Mouse (Mus musculus) heart, postnatal 0 days (tissue): Measurements from ENCODE around the gene Gm10762. TPM values are rescaled to one million over a fixed set of nuclear protein-coding genes. Genes with fewer than 3 reads are reported as not detected.

ENCODE experiments used
- ATAC-seq: fragments of 200-750 bp; cut with Nextera tagmentation; 2 replicates; pipeline ENCODE4 v1.8.0; 2017; ENCODE audit warnings: low read depth, moderate number of reproducible peaks, moderate library complexity; ENCODE audit not compliant: insufficient read depth
- DNase-seq: peaks from one replicate; pipeline ENCODE4 v3.0.0-alpha.2; 2016; ENCODE audit warnings: low spot score
- H3K27ac ChIP-seq: fragments of 300-500 bp; sonication (generic); 2 replicates; pipeline ENCODE4 v1.5.1; 2014; ENCODE audit warnings: low read depth, mild to moderate bottlenecking
- H3K27me3 ChIP-seq: fragments of 300-500 bp; sonication (generic); 2 replicates; pipeline ENCODE4 v1.6.1; 2014; ENCODE audit warnings: low read length, mixed read lengths; ENCODE audit not compliant: control insufficient read depth, insufficient read depth
- H3K36me3 ChIP-seq: fragments of 300-500 bp; sonication (generic); replicated peaks from 2 replicates; pipeline ENCODE4 v1.6.1; 2014; ENCODE audit warnings: low read length, mixed read lengths; ENCODE audit not compliant: control insufficient read depth, insufficient read depth
- H3K4me1 ChIP-seq: fragments of 300-500 bp; sonication (generic); 2 replicates; pipeline ENCODE4 v1.6.1; 2014; ENCODE audit warnings: antibody characterized with exemption; ENCODE audit not compliant: control insufficient read depth, insufficient read depth
- H3K4me2 ChIP-seq: fragments of 300-500 bp; sonication (generic); 2 replicates; pipeline ENCODE4 v1.6.1; 2014; ENCODE audit warnings: low read depth, mild to moderate bottlenecking, low read length, moderate library complexity
- H3K4me3 ChIP-seq: fragments of 300-500 bp; sonication (generic); 2 replicates; pipeline ENCODE4 v1.5.1; 2014; ENCODE audit warnings: low read depth, low read length
- H3K9ac ChIP-seq: fragments of 300-500 bp; sonication (generic); replicated peaks from 2 replicates; pipeline ENCODE4 v1.6.1; 2014; ENCODE audit warnings: low read depth, low read length, mixed read lengths
- H3K9me3 ChIP-seq: fragments of 300-500 bp; sonication (generic); replicated peaks from 2 replicates; pipeline ENCODE4 v1.6.1; 2016; ENCODE audit warnings: low read length; ENCODE audit not compliant: control insufficient read depth
- CTCF ChIP-seq: IDR thresholded peaks from 2 replicates; pipeline ENCODE4 v1.5.1; 2016; ENCODE audit warnings: antibody characterized with exemption, control low read depth, low read depth
- EP300 ChIP-seq: IDR thresholded peaks from 2 replicates; pipeline ENCODE4 v1.6.1; 2016; ENCODE audit warnings: antibody characterized with exemption, low read depth
- WGBS: fragments of 180-500 bp; shearing (Covaris S2); extraction: QIAGEN DNeasy Blood & Tissue Kit; methylation state at CpG from one replicate; pipeline ENCODE4 v1.1.7; 2014; 5-methylcytosine and 5-hydroxymethylcytosine counted together
- microRNA-seq: library from miRNA; unstranded; fragments of <30 nt; microRNA quantifications from one replicate; pipeline ENCODE4, GENCODE M21; 2016
- polyA plus RNA-seq: library from polyadenylated mRNA; unstranded; fragments of >200 nt; fragmentation: Nextera tagmentation; extraction: Ambion mirVana; gene quantifications from 2 replicates; pipeline ENCODE4 v1.2.1, GENCODE M21; 2015
- total RNA-seq: library from RNA; depleted of rRNA; stranded (reverse); fragments of >200 nt; gene quantifications from 2 replicates; pipeline ENCODE4 v1.2.3, GENCODE M21; 2014; ENCODE audit warnings: low replicate concordance; rRNA removed

Gm10762 gene
- total and polyA plus RNA-seq, 2 experiments from 2014 or later, result 19.0 to 31.0 TPM

GRCm38 (mm10) chr2:128930704-128931103 is 36.8 kb downstream of the Gm10762 start:
- no peaks in the 10 kb centered on the region for H3K9me3 ChIP-seq
- H3K4me2 ChIP-seq, result no peak overlapping the region
- H3K4me3 ChIP-seq, result no peak overlapping the region
- no peak overlapping the region for H3K9ac ChIP-seq
- no peak overlapping the region for H3K27ac ChIP-seq
- no peak for TF ChIP-seq EP300
- TF ChIP-seq CTCF, result no peak
- ATAC-seq, result no peak
- no peak for DNase-seq
- H3K4me1 ChIP-seq, result no peaks in the 10 kb centered on the region
- H3K27me3 ChIP-seq, result no peaks in the 10 kb centered on the region
- peaks cover 35% of the 10 kb centered on the region; the same call in 1 of the 2 replicates for H3K36me3 ChIP-seq

- WGBS, result 65% methylated on average over 3 of the region's 3 CpGs
- DNase-seq, result no peak
Observed at GRCm38 (mm10) chr2:128928446-128928845, 39.1 kb downstream of the Gm10762 start.

GRCm38 (mm10) chr2:128924799-128925198 is 42.7 kb downstream of the Gm10762 start:
- ATAC-seq, result no peak
- Histone ChIP-seq H3K9me3 (no peaks in the 10 kb centered on the region), H3K4me1 (no peaks in the 10 kb centered on the region), H3K9ac (no peak overlapping the region), H3K27me3 (no peaks in the 10 kb centered on the region), H3K36me3 (peaks cover 12% of the 10 kb centered on the region; the same call in 1 of the 2 replicates), H3K27ac (no peak overlapping the region), H3K4me3 (no peak overlapping the region), H3K4me2 (no peak overlapping the region)
- whole genome bisulfite sequencing, result 90% methylated on average over 4 of the region's 4 CpGs
- no peak for DNase-seq
- TF ChIP-seq CTCF (no peak), EP300 (no peak)

More at GRCm38 (mm10) chr2:128928446-128928845, 39.1 kb downstream of the Gm10762 start:
- ATAC-seq, result no peak
- Histone ChIP-seq H3K9me3 (no peaks in the 10 kb centered on the region), H3K27me3 (no peaks in the 10 kb centered on the region), H3K36me3 (peaks cover 24% of the 10 kb centered on the region; the same call in 1 of the 2 replicates), H3K27ac (no peak overlapping the region), H3K4me1 (no peaks in the 10 kb centered on the region), H3K9ac (no peak overlapping the region), H3K4me3 (no peak overlapping the region), H3K4me2 (no peak overlapping the region)
- no peak for TF ChIP-seq EP300
- TF ChIP-seq CTCF, result no peak

Small RNAs within 50 kb of the gene (microRNA-seq; reads per million reads assigned to microRNA genes)
- not detected for gene Gm22859

Other genes starting within 250 kb of the Gm10762 start
- gene Tmem87b, start 149.6 kb downstream of the Gm10762 start, total RNA-seq, result 23.7 and 27.9 TPM in 2 replicates
- gene Tmem87b, start 149.6 kb downstream of the Gm10762 start, polyA plus RNA-seq, result 25.8 and 29.5 TPM in 2 replicates
- gene Fbln7, start 104.7 kb downstream of the Gm10762 start, total RNA-seq, result 0.93 TPM in 1 of 2 replicates, not detected in the other
- gene Fbln7, start 104.7 kb downstream of the Gm10762 start, polyA plus RNA-seq, result 0.42 and 0.62 TPM in 2 replicates
- gene Zc3h8, start 23.6 kb downstream of the Gm10762 start, total RNA-seq, result 1.4 TPM in 1 of 2 replicates, not detected in the other
- gene Zc3h8, start 23.6 kb downstream of the Gm10762 start, polyA plus RNA-seq, result 6.8 and 7.3 TPM in 2 replicates
- gene Zc3h6, start 323 bp downstream of the Gm10762 start, total RNA-seq, result 1.7 and 1.8 TPM in 2 replicates
- gene Zc3h6, start 323 bp downstream of the Gm10762 start, polyA plus RNA-seq, result 3.0 and 3.2 TPM in 2 replicates
- 0.54 TPM in 1 of 2 replicates, not detected in the other for gene Vinac1, start 80.4 kb upstream of the Gm10762 start, total RNA-seq
- gene Vinac1, start 80.4 kb upstream of the Gm10762 start, polyA plus RNA-seq, result 0.03 TPM in 1 of 2 replicates, not detected in the other
- gene Ttl, start 98.2 kb upstream of the Gm10762 start, total RNA-seq, result 7.1 and 9.4 TPM in 2 replicates
- gene Ttl, start 98.2 kb upstream of the Gm10762 start, polyA plus RNA-seq, result 5.6 and 6.4 TPM in 2 replicates
- 13.6 and 15.8 TPM in 2 replicates for gene Polr1b, start 133.3 kb upstream of the Gm10762 start, total RNA-seq
- gene Polr1b, start 133.3 kb upstream of the Gm10762 start, polyA plus RNA-seq, result 6.8 and 7.6 TPM in 2 replicates
- gene Chchd5, start 162.0 kb upstream of the Gm10762 start, total RNA-seq, result 9.9 and 19.4 TPM in 2 replicates
- gene Chchd5, start 162.0 kb upstream of the Gm10762 start, polyA plus RNA-seq, result 17.6 and 19.9 TPM in 2 replicates
- 37.1 and 46.8 TPM in 2 replicates for gene Slc20a1, start 231.0 kb upstream of the Gm10762 start, total RNA-seq
- gene Slc20a1, start 231.0 kb upstream of the Gm10762 start, polyA plus RNA-seq, result 7.0 and 8.7 TPM in 2 replicates